Mouse (Mus musculus): ENCODE results near the gene Gm4969. TPM values are rescaled to one million over a fixed set of nuclear protein-coding genes. Genes with fewer than 3 reads are reported as not detected.

Gm4969 gene
- total and polyA plus RNA-seq, 3 experiments: not detected

GRCm38 (mm10) chr7:19121686-19122085, 3.5 kb upstream of the Gm4969 start:
- DNase-seq (ENCODE audit: low read depth, low spot score): no peak
- H3K9me3 ChIP-seq (replicated peaks; ENCODE audit: insufficient read depth, low read length): no peaks in the 10 kb centered on the region
- H3K27me3 ChIP-seq (ENCODE audit: control insufficient read depth in 1 of 2, insufficient read depth in 2 of 2, low read length in 2 of 2): no peaks in the 10 kb centered on the region
- H3K27ac ChIP-seq (ENCODE audit: control insufficient read depth, low read depth, low read length): no peak overlapping the region
- peaks cover 2 to 9% of the 10 kb centered on the region in 2 experiments; a peak in 3 of 4 replicates for H3K4me1 ChIP-seq (ENCODE audit: control insufficient read depth in 1 of 2, insufficient read depth in 2 of 2, low read length in 2 of 2)
- H3K36me3 ChIP-seq (ENCODE audit: control insufficient read depth in 1 of 2, insufficient read depth in 2 of 2, low read length in 2 of 2): peaks cover 0 to 11% of the 10 kb centered on the region in 2 experiments; a peak in 2 of 4 replicates
- no peak overlapping the region for H3K4me3 ChIP-seq (ENCODE audit: control insufficient read depth in 1 of 2, insufficient read depth in 1 of 2, low read depth in 2 of 2, low read length in 2 of 2)
- peaks cover 16% of the 10 kb centered on the region for H3K79me2 ChIP-seq (ENCODE audit: control insufficient read depth, insufficient read depth, low read length, poor library complexity)
- no peak for TF ChIP-seq SIN3A (IDR thresholded peaks at IDR 0.05; ENCODE audit: low read length)
- no peak for TF ChIP-seq MAFK (IDR thresholded peaks at IDR 0.05; ENCODE audit: borderline replicate concordance, low read depth, low read length)
- no peak for TF ChIP-seq RCOR1 (IDR thresholded peaks at IDR 0.05; ENCODE audit: low read depth, low read length)
- TF ChIP-seq ELF1 (IDR thresholded peaks at IDR 0.05; ENCODE audit: low read depth, low read length): no peak
- TF ChIP-seq UBTF (IDR thresholded peaks at IDR 0.05; ENCODE audit: borderline replicate concordance, insufficient read depth, low read depth, low read length): no peak
- TF ChIP-seq POLR2A (IDR thresholded peaks at IDR 0.05; ENCODE audit: control insufficient read depth in 1 of 2, insufficient read depth in 1 of 2, low read depth in 1 of 2, low read length in 2 of 2, poor library complexity in 1 of 2): no peak
- TF ChIP-seq TAL1 (IDR thresholded peaks at IDR 0.05; ENCODE audit: low read length): no peak
- TF ChIP-seq ZC3H11A (IDR thresholded peaks at IDR 0.05; ENCODE audit: low read depth, low read length): no peak
- TF ChIP-seq BHLHE40 (IDR thresholded peaks at IDR 0.05; ENCODE audit: borderline replicate concordance, low read depth, low read length): no peak
- no peak for TF ChIP-seq GABPA (IDR thresholded peaks at IDR 0.05; ENCODE audit: low read depth, low read length)
- TF ChIP-seq KAT2A (conservative IDR thresholded peaks at IDR 0.05; ENCODE audit: low read depth, low read length): no peak
- TF ChIP-seq MAZ (IDR thresholded peaks at IDR 0.05; ENCODE audit: low read depth, low read length): no peak
- no peak for TF ChIP-seq EP300 (IDR thresholded peaks at IDR 0.05; ENCODE audit: low read depth in 1 of 2, low read length in 2 of 2)
- no peak for TF ChIP-seq MAX (IDR thresholded peaks at IDR 0.05; ENCODE audit: low read length)
- TF ChIP-seq ZKSCAN1 (IDR thresholded peaks at IDR 0.05; ENCODE audit: low read depth, low read length): no peak
- no peak for TF ChIP-seq NRF1 (IDR thresholded peaks at IDR 0.05; ENCODE audit: insufficient read depth, low read depth, low read length, poor library complexity, severe bottlenecking)
- TF ChIP-seq ZNF384 (IDR thresholded peaks at IDR 0.05; ENCODE audit: low read depth, low read length): no peak
- no peak for TF ChIP-seq E2F4 (IDR thresholded peaks at IDR 0.05; ENCODE audit: borderline replicate concordance, low read depth, low read length)
- no peak overlapping the region for H3K9ac ChIP-seq (ENCODE audit: control insufficient read depth, low read depth, low read length, poor library complexity, severe bottlenecking)

GRCm38 (mm10) chr7:19119631-19120429, 1.7 kb upstream of the Gm4969 start, which contains the start of gene Fbxo46:
Fbxo46 (plus strand) TSS chr7:19119859.
- Histone ChIP-seq H3K4me3 (ENCODE audit: control insufficient read depth in 1 of 2, insufficient read depth in 1 of 2, low read depth in 2 of 2, low read length in 2 of 2) (peak within 1 kb of the TSS; percentile 62 to 88), H3K27me3 (ENCODE audit: control insufficient read depth in 1 of 2, insufficient read depth in 2 of 2, low read length in 2 of 2) (no peaks in the 10 kb centered on the region), H3K79me2 (ENCODE audit: control insufficient read depth, insufficient read depth, low read length, poor library complexity) (peaks cover 16% of the 10 kb centered on the region), H3K27ac (ENCODE audit: control insufficient read depth, low read depth, low read length) (peak within 1 kb of the TSS; percentile 26), H3K36me3 (ENCODE audit: control insufficient read depth in 1 of 2, insufficient read depth in 2 of 2, low read length in 2 of 2) (peaks cover 0 to 11% of the 10 kb centered on the region in 2 experiments; a peak in 2 of 4 replicates), H3K4me1 (ENCODE audit: control insufficient read depth in 1 of 2, insufficient read depth in 2 of 2, low read length in 2 of 2) (peaks cover 2 to 9% of the 10 kb centered on the region in 2 experiments; a peak in 3 of 4 replicates), H3K9ac (ENCODE audit: control insufficient read depth, low read depth, low read length, poor library complexity, severe bottlenecking) (peak within 1 kb of the TSS; percentile 87), H3K9me3 (replicated peaks; ENCODE audit: insufficient read depth, low read length) (no peaks in the 10 kb centered on the region)
- DNase-seq (ENCODE audit: low read depth, low spot score): peak; percentile 98
- peak; percentile 100 for TF ChIP-seq ELF1 (IDR thresholded peaks at IDR 0.05; ENCODE audit: low read depth, low read length)
- no peak for TF ChIP-seq SMC3 (IDR thresholded peaks at IDR 0.05; ENCODE audit: low read depth, low read length)
- TF ChIP-seq ETS1 (IDR thresholded peaks at IDR 0.05; ENCODE audit: low read depth, low read length): no peak
- TF ChIP-seq POLR2A (IDR thresholded peaks at IDR 0.05; ENCODE audit: control insufficient read depth in 1 of 2, insufficient read depth in 1 of 2, low read depth in 1 of 2, low read length in 2 of 2, poor library complexity in 1 of 2): peak; percentile 74 to 97
- no peak for TF ChIP-seq MYB (IDR thresholded peaks at IDR 0.05; ENCODE audit: low read depth, low read length)
- TF ChIP-seq JUND (IDR thresholded peaks at IDR 0.05; ENCODE audit: low read depth, low read length): no peak
- no peak for TF ChIP-seq CHD1 (IDR thresholded peaks at IDR 0.05; ENCODE audit: low read depth, low read length)
- TF ChIP-seq HCFC1 (IDR thresholded peaks at IDR 0.05; ENCODE audit: low read depth, low read length): peak; percentile 98
- TF ChIP-seq TAL1 (IDR thresholded peaks at IDR 0.05; ENCODE audit: low read length): no peak
- TF ChIP-seq CHD2 (IDR thresholded peaks at IDR 0.05; ENCODE audit: low read length): no peak
- no peak for TF ChIP-seq E2F4 (IDR thresholded peaks at IDR 0.05; ENCODE audit: borderline replicate concordance, low read depth, low read length)
- no peak for TF ChIP-seq EP300 (IDR thresholded peaks at IDR 0.05; ENCODE audit: low read depth in 1 of 2, low read length in 2 of 2)
- no peak for TF ChIP-seq MAX (IDR thresholded peaks at IDR 0.05; ENCODE audit: low read length)
- TF ChIP-seq POLR2AphosphoS2 (IDR thresholded peaks at IDR 0.05; ENCODE audit: low read length): peak; percentile 96
- TF ChIP-seq MEF2A (IDR thresholded peaks at IDR 0.05; ENCODE audit: extremely low read depth, insufficient replicate concordance, low read depth, low read length, poor library complexity, severe bottlenecking): no peak
- TF ChIP-seq GATA1 (IDR thresholded peaks at IDR 0.05; ENCODE audit: low read depth, low read length): no peak
- TF ChIP-seq POLR2AphosphoS5 (IDR thresholded peaks at IDR 0.05; ENCODE audit: borderline replicate concordance, low read depth, low read length): no peak
- TF ChIP-seq MAZ (IDR thresholded peaks at IDR 0.05; ENCODE audit: low read depth, low read length): peak; percentile 82; the same call in 1 of the 2 replicates
